Mouse (Mus musculus): ENCODE measurements at regions not wholly inside any gene's neighbourhood (a gene's known extent, or its start where the extent isn't known, plus 50 kb on each side); places are given as distances from the start of the nearest gene placed in this dataset.

- no peak for DNase-seq (ENCODE audit: low spot score)
- no peaks in the 10 kb centered on the region for H3K27me3 ChIP-seq (ENCODE audit: low read depth, poor library complexity, severe bottlenecking)
- WGBS = 77% methylated on average over 9 of the region's 9 CpGs
- H3K27ac ChIP-seq (replicated peaks) = no peak overlapping the region
- no peaks in the 10 kb centered on the region for H3K36me3 ChIP-seq
- H3K4me1 ChIP-seq = peaks cover 8% of the 10 kb centered on the region
- H3K4me3 ChIP-seq = no peak overlapping the region
- no peaks in the 10 kb centered on the region for H3K9me3 ChIP-seq (replicated peaks)
Measured at GRCm38 (mm10) chr13:111936081-111936857, 127.5 kb upstream of the Map3k1 start.

GRCm38 (mm10) chr13:111936983-111937382 is 128.2 kb upstream of the Map3k1 start:
- peaks cover 8% of the 10 kb centered on the region for H3K4me1 ChIP-seq
- no peak overlapping the region for H3K27ac ChIP-seq (replicated peaks)
- no peaks in the 10 kb centered on the region for H3K27me3 ChIP-seq (ENCODE audit: low read depth, poor library complexity, severe bottlenecking)
- no peak for DNase-seq (ENCODE audit: low spot score)
- H3K9me3 ChIP-seq (replicated peaks) = no peaks in the 10 kb centered on the region
- 73% methylated on average over 8 of the region's 8 CpGs for WGBS
- H3K4me3 ChIP-seq = no peak overlapping the region
- H3K36me3 ChIP-seq = no peaks in the 10 kb centered on the region

DNA sequence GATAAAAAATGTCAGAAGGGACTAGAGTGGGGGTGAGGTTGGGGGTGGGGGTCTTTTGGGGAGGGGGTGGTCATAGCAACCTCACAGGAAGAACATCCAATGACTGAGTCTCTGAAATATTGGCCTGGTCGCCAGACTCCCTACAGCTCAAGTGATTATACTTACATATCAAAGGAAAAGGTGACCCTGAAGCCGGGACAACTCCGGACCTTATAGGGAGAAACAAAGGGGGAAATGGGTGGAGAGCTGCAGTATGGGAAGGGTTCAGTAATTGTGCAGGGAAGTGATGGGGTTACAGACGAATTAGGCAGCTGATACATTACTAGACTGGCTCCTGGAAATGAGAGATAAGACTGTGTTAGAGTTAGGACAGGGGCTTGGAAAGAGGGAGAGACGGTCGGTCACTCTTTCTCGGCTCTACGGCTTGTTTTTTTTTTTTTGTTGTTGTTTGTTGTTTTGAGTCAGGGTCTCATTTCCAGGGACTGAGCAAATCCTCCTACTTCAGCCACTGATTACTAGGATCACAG is 130.2 kb upstream of the Map3k1 start:
- Histone ChIP-seq H3K27ac (replicated peaks) (no peak overlapping the region), H3K4me3 (no peak overlapping the region), H3K27me3 (ENCODE audit: low read depth, poor library complexity, severe bottlenecking) (no peaks in the 10 kb centered on the region), H3K36me3 (no peaks in the 10 kb centered on the region), H3K4me1 (peaks cover 13% of the 10 kb centered on the region), H3K9me3 (replicated peaks) (no peaks in the 10 kb centered on the region)
- WGBS = 77% methylated on average over 8 of the region's 8 CpGs
- DNase-seq (ENCODE audit: low spot score) = no peak

DNA sequence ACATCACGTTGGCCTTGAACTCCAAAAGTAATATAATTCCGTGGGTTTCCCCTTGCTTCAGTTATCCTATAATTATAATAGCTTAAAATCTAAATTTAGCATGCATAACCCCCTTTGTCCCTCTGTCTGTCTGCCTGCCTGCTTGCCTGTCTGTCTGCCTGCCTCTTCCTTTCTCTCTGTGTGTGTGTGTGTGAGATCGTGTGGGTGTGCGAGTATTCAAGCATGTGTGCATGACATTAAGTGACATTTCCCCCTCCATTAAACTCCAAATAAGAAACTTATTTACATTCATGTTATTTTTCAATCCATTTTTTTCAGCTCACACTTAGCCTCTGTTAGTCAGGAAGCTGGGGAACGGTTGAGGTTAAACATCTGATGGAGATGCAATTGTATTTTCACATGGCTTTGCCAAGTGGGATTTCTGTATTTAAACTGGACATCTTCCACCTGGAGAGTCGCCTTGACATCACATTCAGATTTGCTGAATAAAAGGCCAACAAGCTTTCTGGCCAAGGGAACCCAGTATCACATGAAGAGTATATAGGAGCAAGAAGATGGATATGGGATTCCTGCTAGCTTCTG is 130.8 kb upstream of the Map3k1 start:
- H3K27me3 ChIP-seq (ENCODE audit: low read depth, poor library complexity, severe bottlenecking) = no peaks in the 10 kb centered on the region
- 81% methylated on average over 6 of the region's 6 CpGs for WGBS
- peaks cover 17% of the 10 kb centered on the region for H3K4me1 ChIP-seq
- H3K36me3 ChIP-seq = no peaks in the 10 kb centered on the region
- H3K27ac ChIP-seq (replicated peaks) = no peak overlapping the region
- no peak for DNase-seq (ENCODE audit: low spot score)
- H3K9me3 ChIP-seq (replicated peaks) = no peaks in the 10 kb centered on the region
- H3K4me3 ChIP-seq = no peak overlapping the region

DNA sequence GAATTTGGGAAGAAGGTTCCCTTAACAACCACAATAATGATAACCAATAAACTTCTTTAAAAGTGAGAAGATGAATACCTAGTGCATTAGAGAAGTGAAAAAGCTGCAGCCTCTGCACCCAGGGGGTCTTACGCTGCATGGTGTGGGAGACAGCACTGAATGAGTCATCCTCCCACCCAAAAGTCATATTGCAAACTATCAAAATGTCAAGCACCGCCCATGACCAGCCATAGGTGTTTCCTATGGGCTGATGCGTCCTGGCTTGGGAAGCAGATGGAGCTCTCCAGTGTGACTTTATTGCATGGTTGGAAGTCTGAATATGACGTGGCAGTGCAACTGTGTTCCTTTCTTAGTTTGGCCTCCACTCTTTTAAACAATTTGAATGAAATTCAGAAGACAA is 131.5 kb upstream of the Map3k1 start:
- peaks cover 17% of the 10 kb centered on the region for H3K4me1 ChIP-seq
- DNase-seq (ENCODE audit: low spot score) = no peak
- 93% methylated on average over 4 of the region's 4 CpGs for WGBS
- no peaks in the 10 kb centered on the region for H3K9me3 ChIP-seq (replicated peaks)
- no peaks in the 10 kb centered on the region for H3K36me3 ChIP-seq
- H3K4me3 ChIP-seq = no peak overlapping the region
- no peak overlapping the region for H3K27ac ChIP-seq (replicated peaks)
- no peaks in the 10 kb centered on the region for H3K27me3 ChIP-seq (ENCODE audit: low read depth, poor library complexity, severe bottlenecking)

- Histone ChIP-seq H3K4me1 (peaks cover 17% of the 10 kb centered on the region), H3K4me3 (no peak overlapping the region), H3K36me3 (no peaks in the 10 kb centered on the region), H3K27me3 (ENCODE audit: low read depth, poor library complexity, severe bottlenecking) (no peaks in the 10 kb centered on the region), H3K27ac (replicated peaks) (no peak overlapping the region), H3K9me3 (replicated peaks) (no peaks in the 10 kb centered on the region)
- no peak for DNase-seq (ENCODE audit: low spot score)
- WGBS = 80% methylated on average over 6 of the region's 6 CpGs
Measured at GRCm38 (mm10) chr13:111940796-111941513, 132.2 kb upstream of the Map3k1 start.

DNA sequence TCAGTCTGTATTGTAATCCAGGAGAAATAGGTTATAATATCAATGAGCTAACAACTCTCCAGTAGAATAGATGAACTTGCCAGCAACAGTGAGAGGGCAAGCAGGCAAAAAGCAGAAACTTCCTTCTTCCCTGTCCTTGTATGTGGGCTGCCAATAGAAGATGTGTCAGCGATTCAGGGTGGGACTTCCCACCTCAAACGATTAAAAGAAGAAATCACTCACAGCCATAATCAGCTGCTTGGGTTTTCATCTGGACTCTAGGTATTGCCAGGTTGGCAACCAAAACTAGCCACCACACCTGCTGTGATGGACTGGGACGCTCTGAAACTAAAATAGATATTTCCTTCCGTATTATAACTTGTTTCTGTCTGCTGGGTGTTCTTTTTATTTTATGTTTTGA is 133.2 kb upstream of the Map3k1 start:
- DNase-seq (ENCODE audit: low spot score) = no peak
- Histone ChIP-seq H3K4me1 (peaks cover 9% of the 10 kb centered on the region), H3K9me3 (replicated peaks) (no peaks in the 10 kb centered on the region), H3K27me3 (ENCODE audit: low read depth, poor library complexity, severe bottlenecking) (no peaks in the 10 kb centered on the region), H3K36me3 (no peaks in the 10 kb centered on the region), H3K4me3 (no peak overlapping the region), H3K27ac (replicated peaks) (no peak overlapping the region)
- 90% methylated on average over 4 of the region's 4 CpGs for WGBS

DNA sequence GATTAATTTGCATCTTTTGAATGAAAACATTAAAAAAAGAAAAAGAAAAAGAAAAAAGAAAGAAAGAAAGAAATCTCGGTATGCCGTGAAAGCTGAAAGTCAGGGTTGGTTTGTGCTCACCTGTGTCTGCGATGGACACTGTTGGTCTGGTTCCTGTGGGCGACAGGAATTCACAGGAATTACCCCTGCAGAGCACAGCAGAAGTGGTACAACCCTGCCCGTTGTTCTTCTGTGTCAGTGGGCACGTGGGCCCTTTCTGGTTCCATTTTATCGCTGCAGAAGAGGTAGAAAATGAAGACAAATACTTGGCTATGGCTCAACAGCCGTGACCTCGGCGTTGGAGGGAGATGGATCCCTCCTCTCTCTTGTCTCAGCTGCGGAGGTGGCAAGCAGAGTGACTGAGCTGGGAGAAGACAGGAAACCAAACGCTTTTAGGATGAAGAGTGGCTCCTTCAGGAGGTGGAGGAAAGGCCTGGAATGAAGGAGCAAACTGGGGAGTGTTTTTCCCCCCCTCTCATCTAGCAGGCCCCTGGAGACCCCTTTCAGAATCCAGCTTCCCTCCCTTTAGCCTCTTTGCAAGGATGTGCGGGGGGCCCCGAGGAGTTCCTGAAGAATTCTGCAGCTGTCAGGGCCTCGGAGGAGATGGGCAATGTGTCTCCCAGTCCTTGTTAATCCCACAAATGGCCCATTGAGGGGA is 134.7 kb upstream of the Map3k1 start:
- Histone ChIP-seq H3K27me3 (ENCODE audit: low read depth, poor library complexity, severe bottlenecking) (no peaks in the 10 kb centered on the region), H3K4me3 (no peak overlapping the region), H3K36me3 (no peaks in the 10 kb centered on the region), H3K9me3 (replicated peaks) (no peaks in the 10 kb centered on the region), H3K27ac (replicated peaks) (peak overlapping the region; percentile 65), H3K4me1 (peaks cover 9% of the 10 kb centered on the region)
- WGBS = 72% methylated on average over 15 of the region's 15 CpGs
- DNase-seq (ENCODE audit: low spot score) = no peak

GRCm38 (mm10) chr13:111944089-111944406 is 135.3 kb upstream of the Map3k1 start:
- DNase-seq (ENCODE audit: low spot score) = no peak
- H3K4me1 ChIP-seq = peaks cover 9% of the 10 kb centered on the region
- H3K9me3 ChIP-seq (replicated peaks) = no peaks in the 10 kb centered on the region
- H3K36me3 ChIP-seq = no peaks in the 10 kb centered on the region
- H3K27me3 ChIP-seq (ENCODE audit: low read depth, poor library complexity, severe bottlenecking) = no peaks in the 10 kb centered on the region
- peak overlapping the region; percentile 65 for H3K27ac ChIP-seq (replicated peaks)
- 11% methylated on average over 5 of the region's 5 CpGs for WGBS
- H3K4me3 ChIP-seq = no peak overlapping the region

DNA sequence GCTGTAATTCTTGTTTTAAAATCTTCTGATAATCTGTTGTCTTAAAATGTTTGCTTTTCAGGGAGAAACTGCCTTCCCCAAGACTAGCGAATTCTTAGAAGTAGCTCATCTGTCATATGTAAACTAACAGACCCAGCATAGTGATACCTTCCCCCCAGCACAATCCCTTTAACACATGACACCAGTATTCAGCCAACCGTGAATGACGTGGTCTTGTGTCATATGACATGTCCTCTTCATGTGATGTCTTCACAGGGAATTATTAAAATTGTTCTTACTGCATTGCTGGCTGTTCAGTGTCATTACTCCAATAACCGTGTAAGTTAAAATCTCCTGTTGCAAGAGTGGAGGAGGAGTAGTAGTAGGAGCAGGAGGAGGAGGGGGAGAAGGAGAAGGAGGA is 137.5 kb upstream of the Map3k1 start:
- H3K4me3 ChIP-seq = no peak overlapping the region
- no peak overlapping the region for H3K27ac ChIP-seq (replicated peaks)
- DNase-seq (ENCODE audit: low spot score) = no peak
- no peaks in the 10 kb centered on the region for H3K9me3 ChIP-seq (replicated peaks)
- WGBS = 87% methylated on average over 4 of the region's 4 CpGs
- peaks cover 9% of the 10 kb centered on the region for H3K4me1 ChIP-seq
- no peaks in the 10 kb centered on the region for H3K27me3 ChIP-seq (ENCODE audit: low read depth, poor library complexity, severe bottlenecking)
- no peaks in the 10 kb centered on the region for H3K36me3 ChIP-seq

GRCm38 (mm10) chr13:111946811-111947210 is 138.0 kb upstream of the Map3k1 start:
- H3K27ac ChIP-seq (replicated peaks) = no peak overlapping the region
- DNase-seq (ENCODE audit: low spot score) = no peak
- 91% methylated on average over 8 of the region's 8 CpGs for WGBS

GRCm38 (mm10) chr13:111948395-111948794 is 139.6 kb upstream of the Map3k1 start:
- 95% methylated on average over 3 of the region's 3 CpGs for WGBS
- no peak overlapping the region for H3K27ac ChIP-seq (replicated peaks)
- H3K27me3 ChIP-seq (ENCODE audit: low read depth, poor library complexity, severe bottlenecking) = no peaks in the 10 kb centered on the region

More at GRCm38 (mm10) chr13:111946811-111947210, 138.0 kb upstream of the Map3k1 start:
- no peaks in the 10 kb centered on the region for H3K27me3 ChIP-seq (ENCODE audit: low read depth, poor library complexity, severe bottlenecking)
- no peaks in the 10 kb centered on the region for H3K36me3 ChIP-seq
- H3K4me1 ChIP-seq = peaks cover 9% of the 10 kb centered on the region
- no peak overlapping the region for H3K4me3 ChIP-seq
- H3K9me3 ChIP-seq (replicated peaks) = no peaks in the 10 kb centered on the region

More at GRCm38 (mm10) chr13:111948395-111948794, 139.6 kb upstream of the Map3k1 start:
- Histone ChIP-seq H3K36me3 (no peaks in the 10 kb centered on the region), H3K4me3 (no peak overlapping the region), H3K9me3 (replicated peaks) (no peaks in the 10 kb centered on the region), H3K4me1 (peaks cover 10% of the 10 kb centered on the region)
- DNase-seq (ENCODE audit: low spot score) = no peak

Data from midbrain, embryonic 10.5 days (tissue).